Mouse (Mus musculus): ENCODE results near the gene Sh3pxd2a.

Gene Sh3pxd2a

DNA sequence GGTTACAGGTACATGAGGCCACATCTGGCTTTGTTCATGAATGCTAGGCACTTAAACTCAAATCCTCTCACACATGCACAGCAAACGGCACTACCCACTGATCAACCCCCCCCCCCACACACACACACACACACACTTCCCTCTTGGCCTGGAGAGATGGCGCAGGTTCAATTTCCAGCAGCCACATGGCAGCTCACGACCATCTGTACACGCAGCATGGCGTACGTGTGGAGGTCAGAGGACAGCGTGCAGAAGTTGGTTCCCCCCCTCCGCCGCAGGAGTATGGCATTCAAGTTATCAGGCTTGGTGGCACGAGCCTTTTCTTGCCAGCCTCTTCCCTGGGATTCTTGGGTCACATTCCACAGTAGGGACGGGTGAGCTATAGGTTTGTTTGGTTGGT, 92.7 kb downstream of the Sh3pxd2a start:
- DNase-seq (ENCODE audit: low spot score) = no peak

GRCm38 (mm10) chr19:47369008-47369407, 95.2 kb downstream of the Sh3pxd2a start:
- no peak for DNase-seq (ENCODE audit: low spot score)

DNA sequence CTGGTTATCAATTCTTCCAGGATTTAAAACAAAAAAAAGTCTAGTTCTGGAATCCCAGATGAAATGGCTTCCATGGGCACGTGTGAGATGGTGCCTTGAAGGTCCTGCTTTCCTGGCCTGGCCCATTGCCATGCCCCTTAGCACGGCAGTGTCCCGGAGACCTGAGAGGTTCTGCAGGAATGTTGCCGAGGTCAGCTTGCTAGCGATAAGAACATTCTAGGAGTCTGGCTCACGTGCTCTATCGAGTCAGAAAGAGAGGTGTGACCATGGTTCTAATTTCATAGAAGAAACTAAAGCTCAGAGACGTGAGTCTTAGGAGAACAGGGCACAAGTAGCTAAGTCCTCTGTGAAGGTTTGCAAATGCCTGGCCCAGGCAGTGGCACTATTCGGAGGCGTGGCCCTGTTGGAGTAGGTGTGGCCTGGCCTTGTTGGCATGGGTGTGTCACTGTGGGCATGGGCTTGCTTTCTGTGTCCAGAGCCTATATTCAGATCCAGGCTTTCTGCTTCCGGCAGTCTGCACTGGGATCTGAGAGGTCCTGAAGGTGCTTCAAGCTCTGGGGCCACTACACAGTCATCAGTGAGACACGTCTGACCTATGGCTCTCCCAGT, 96.8 kb downstream of the Sh3pxd2a start:
- DNase-seq (ENCODE audit: low spot score) = no peak

GRCm38 (mm10) chr19:47366576-47366975, 97.6 kb downstream of the Sh3pxd2a start:
- DNase-seq (ENCODE audit: low spot score) = peak; percentile 36

- DNase-seq (ENCODE audit: low spot score) = no peak
These were observed 101.0 kb downstream of the Sh3pxd2a start for GRCm38 (mm10) chr19:47363086-47363668.

DNA sequence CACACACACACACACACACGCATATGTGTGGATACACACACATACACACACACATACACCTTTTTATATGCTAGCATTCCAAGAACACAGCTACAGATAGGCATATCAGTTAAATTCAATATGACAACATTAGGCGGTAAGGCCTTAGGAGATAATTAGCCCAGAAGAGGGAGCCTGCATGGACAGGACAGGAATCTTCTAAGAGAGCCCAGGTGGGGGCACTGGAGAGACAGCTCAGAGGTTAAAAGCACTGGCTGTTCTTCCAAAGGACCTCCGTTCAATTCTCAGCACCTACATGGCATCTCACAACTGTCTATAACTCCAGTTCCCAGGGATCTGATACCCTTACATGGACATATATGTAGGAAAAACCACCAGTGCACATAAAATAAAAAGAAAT, 103.3 kb downstream of the Sh3pxd2a start:
- DNase-seq (ENCODE audit: low spot score) = no peak

- no peak for DNase-seq (ENCODE audit: low spot score)
These were observed 104.2 kb downstream of the Sh3pxd2a start for GRCm38 (mm10) chr19:47360017-47360416.

DNA sequence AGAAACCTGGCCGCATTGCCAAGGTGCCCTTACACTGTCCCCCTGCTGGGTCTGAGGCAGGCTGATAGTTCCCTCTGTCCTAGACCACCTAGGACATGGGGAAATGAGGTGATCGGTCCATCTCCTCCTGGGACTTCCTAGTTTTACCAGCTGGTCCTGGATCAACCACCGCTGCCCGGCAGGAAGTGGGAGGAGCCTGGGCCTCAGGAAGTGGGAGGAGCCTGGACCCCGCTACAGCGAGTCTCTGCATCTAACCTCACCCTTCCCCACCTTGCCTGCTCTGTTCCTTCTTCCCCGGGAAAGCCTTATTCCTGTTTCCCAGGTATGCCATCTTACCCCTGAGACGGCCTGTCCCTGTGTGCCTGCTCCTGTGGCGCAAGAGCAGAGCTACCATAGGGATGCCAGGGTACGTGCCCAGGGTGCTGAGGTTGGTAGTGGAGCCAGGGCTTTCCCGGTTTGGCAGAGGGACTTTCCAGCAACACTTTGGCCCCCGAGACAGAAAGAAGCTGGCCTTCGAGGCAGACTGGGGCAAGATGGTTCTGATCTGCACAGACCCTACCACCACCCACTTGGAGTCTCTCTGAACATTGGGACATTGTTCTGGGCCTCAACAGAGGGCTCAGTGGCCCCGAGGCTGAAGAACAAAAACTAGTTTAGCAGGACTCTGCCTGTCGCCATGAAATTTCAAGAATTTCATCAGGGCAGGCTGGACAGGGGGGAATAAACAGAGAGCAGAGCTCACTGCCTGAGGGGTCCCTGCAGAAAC, 104.9 kb downstream of the Sh3pxd2a start:
- DNase-seq (ENCODE audit: low spot score) = no peak

GRCm38 (mm10) chr19:47357297-47357696, 106.9 kb downstream of the Sh3pxd2a start:
- DNase-seq (ENCODE audit: low spot score) = no peak

DNA sequence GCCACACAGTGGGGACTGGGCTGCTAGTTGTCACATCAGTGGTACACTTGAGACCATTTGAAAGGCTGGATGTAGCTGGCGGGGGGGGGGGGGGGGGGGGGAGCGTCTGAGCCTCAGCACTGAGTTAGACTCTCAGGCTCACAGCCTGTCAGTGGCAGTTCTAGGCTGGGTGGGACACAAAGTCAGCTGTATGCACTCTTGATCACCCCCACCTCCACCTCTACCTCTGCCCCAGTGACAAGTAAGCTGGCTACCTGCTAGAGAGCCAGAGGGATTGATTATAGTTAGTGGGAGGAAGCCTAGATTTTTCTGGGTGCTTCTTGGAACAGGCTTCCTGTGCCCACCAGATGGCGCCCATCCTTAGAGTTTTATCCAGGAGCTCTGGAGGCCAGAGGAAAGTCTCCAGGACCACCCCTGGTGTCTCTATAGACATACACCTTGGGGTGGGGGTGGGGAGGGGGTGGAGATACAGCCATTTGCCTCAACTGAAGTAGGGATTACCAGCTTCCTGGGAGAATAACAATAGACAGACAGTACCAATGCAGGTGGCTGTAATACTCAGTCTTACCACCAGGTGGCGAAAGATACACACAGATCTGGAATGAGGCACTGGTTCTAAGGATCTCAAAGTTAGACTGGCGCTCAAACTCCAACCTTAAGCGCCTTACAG, 107.9 kb downstream of the Sh3pxd2a start:
- peak; percentile 92 for DNase-seq (ENCODE audit: low spot score)

- DNase-seq (ENCODE audit: low spot score) = no peak
These were observed 109.7 kb downstream of the Sh3pxd2a start for GRCm38 (mm10) chr19:47354456-47354855.

GRCm38 (mm10) chr19:47349043-47349442, 115.2 kb downstream of the Sh3pxd2a start:
- DNase-seq (ENCODE audit: low spot score) = no peak

DNA sequence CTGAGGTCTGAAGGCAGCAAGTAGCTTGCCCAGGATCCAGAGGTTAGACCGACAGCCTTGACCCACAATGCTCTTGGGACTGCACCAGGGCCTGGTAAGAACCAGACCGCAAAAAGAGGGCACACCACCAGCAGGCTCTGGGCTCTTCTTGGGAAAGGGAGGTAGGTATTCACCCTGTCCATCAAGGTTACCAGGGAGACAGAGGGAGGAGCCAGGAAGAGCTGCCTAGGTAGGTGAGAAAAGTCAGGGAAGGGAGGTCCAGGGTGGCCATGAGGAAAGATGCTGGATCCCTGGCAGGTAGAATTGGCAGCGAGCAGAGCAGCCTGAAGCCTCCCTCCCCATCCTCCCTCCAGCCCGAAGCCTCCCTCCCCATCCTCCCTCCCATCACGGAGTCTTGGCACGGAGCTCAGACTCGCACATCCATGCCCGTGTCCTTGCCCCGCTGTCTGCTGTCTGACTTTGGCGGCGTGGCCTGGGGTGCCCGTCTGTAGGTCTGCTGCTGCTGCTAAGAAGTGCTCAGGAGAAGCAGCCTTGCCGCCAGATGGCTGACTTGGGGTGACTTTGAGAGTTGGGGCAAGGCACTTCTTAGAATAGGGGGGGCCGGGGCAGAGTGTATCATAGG, 115.7 kb downstream of the Sh3pxd2a start:
- no peak for DNase-seq (ENCODE audit: low spot score)

GRCm38 (mm10) chr19:47347021-47347643, 117.1 kb downstream of the Sh3pxd2a start:
- no peak for DNase-seq (ENCODE audit: low spot score)

DNA sequence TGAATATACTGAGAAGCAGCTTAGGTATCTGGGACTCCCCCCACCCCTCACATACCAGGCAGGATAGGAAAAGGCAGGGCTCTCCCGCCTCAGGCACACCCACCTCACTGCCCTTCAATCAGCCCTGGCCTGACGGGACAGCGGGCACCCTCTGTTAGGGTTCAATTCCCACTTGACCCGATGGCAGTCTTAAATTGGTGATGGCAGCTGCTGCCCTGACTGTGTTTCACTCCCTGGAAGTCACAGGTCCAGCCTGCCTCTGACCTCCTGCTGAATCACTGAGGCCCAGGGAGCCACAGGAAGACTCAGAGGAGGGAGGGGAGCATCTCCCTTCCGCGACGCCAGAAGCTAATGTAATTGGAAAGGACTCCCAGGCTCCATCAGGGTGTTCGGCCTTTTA, 117.6 kb downstream of the Sh3pxd2a start:
- DNase-seq (ENCODE audit: low spot score) = no peak

- DNase-seq (ENCODE audit: low spot score) = no peak
These were observed 118.2 kb downstream of the Sh3pxd2a start for GRCm38 (mm10) chr19:47345851-47346568.

DNA sequence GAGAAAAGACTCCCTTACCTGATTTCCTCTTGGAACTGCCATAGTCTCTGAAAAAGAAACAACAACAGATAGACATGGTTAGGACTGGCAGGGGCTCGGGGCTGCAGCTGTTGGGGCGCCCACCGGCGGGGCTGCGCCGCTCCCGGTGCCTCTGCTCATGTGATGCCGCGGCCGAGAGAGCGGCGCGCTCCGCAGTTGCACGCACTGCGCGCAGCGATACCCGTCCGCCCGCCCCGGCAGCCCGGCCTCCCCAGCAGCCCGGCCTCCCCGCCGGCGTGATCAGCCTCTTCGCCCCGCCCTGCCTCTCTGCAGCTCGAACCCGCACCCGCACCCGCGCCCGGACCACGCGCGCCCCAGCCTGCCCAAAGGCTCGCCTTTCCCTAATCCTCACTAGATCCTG, 120.8 kb downstream of the Sh3pxd2a start:
- DNase-seq (ENCODE audit: low spot score) = peak; percentile 66

DNA sequence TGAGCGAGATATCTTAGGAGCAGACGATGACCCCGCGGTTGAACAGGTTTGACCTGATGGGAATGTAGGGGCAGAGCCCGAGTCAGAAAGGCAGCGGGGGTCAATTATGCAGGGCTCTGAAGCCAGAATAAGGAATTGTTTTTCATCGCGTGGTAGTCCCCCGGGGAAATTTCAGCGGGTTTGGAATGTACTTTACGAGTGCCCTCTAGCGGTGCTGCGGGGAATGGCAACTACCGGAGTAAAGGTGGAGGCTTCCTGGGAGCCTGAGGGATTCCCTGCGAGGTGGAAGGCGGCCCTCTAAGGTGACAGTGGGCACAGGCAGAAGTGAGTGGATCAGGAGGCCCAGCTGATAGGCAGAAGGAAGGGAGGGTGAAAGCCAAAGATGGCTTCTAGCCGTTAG, 125.0 kb downstream of the Sh3pxd2a start:
- peak; percentile 84 for DNase-seq (ENCODE audit: low spot score)

GRCm38 (mm10) chr19:47338396-47339164, 125.6 kb downstream of the Sh3pxd2a start:
- DNase-seq (ENCODE audit: low spot score) = no peak

DNA sequence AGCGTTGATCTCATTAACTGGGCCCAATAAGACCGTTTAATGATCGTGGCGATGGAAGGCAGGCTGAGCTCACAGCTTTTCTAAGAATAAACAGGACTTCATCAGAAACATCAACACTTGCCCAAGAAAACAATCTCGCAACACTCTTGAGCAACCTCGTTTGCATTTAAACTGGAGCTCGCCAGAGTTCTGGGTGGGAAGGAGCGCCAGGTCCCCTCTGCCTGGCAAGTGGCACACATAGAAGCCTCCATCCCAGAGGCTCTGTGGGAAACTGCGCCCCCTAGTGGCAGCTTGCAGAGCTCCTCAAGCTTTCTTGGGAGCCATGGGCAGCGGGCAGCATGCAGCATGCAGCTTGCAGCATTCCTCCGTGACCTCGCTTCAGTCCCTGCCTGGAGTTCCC, 126.5 kb downstream of the Sh3pxd2a start:
- peak; percentile 89 for DNase-seq (ENCODE audit: low spot score)
